8 mouse cellular contexts compared by ENCODE assay signal in the genomic region with DNA sequence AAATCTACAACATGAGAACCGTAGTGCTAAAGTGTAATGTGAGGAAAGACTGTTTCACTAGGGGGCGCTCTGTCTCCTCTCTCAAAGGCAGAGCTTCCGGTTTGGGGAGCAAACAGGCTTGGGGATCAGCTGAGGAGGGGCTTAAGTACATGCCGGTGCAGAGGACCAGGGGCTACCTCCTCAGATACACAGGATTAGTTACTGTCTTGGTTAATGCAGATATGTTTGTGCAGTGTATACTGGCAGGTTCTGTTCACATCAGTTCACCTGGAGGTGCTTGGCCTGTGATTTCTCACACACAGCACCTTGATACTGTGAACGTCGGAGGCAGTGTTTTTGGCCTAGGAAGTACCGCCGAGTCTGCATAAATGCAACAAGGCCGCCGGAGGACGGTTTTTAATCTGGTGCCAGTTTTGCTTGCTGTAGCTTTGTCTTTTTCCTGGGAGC. TPM values are rescaled to one million over a fixed set of nuclear protein-coding genes. Genes with fewer than 3 reads are reported as not detected.
DNase-seq lines count a peak whose midpoint lies in the region; ATAC-seq lines count a peak whose summit lies in the region.

No protein-coding gene starts in this region.

- DNase-seq in spleen, adult 18-20 months, result peak; percentile 22 to 67
- no peak for DNase-seq in spleen, adult 12 weeks (ENCODE audit: low spot score)
- peak; percentile 91 for DNase-seq in embryo, embryonic 10.5 days (ENCODE audit: low spot score)
- peak; percentile 17 to 58 for DNase-seq in kidney, adult 8-10 months
- peak; percentile 89 for DNase-seq in splenic B cell, adult 2 months (ENCODE audit: low read depth, low spot score)

- no peak overlapping the region; the same call in 1 of the 2 replicates for H3K9ac ChIP-seq in limb, embryonic 12.5 days (replicated peaks)
- H3K9ac ChIP-seq in midbrain, embryonic 16.5 days (ENCODE audit: low read depth, low read length), result peak overlapping the region; percentile 52; the same call in 1 of the 2 replicates

- no peaks in the 10 kb centered on the region for H3K27me3 ChIP-seq in limb, embryonic 12.5 days
- no peaks in the 10 kb centered on the region for H3K27me3 ChIP-seq in midbrain, embryonic 16.5 days (ENCODE audit: control insufficient read depth, insufficient read depth, low read depth, low read length)
- no peaks in the 10 kb centered on the region for H3K27me3 ChIP-seq in splenic B cell, adult 2 months (ENCODE audit: control insufficient read depth, insufficient read depth, low read length, poor library complexity, severe bottlenecking)

- 0 out of 2 replicates have a peak overlapping the region, but pooled peaks have one; percentile 41 for H3K27ac ChIP-seq in limb, embryonic 12.5 days
- H3K27ac ChIP-seq in midbrain, embryonic 16.5 days (ENCODE audit: low read length), result peak overlapping the region; percentile 54; the same call in 1 of the 2 replicates

- H3K9me3 ChIP-seq in limb, embryonic 12.5 days, result no peaks in the 10 kb centered on the region
- no peaks in the 10 kb centered on the region for H3K9me3 ChIP-seq in midbrain, embryonic 16.5 days (replicated peaks; ENCODE audit: control insufficient read depth, low read length, poor library complexity, severe bottlenecking)

- WGBS in limb, embryonic 12.5 days, result 26% methylated on average over 11 of the region's 11 CpGs
- 25% methylated on average over 11 of the region's 11 CpGs for WGBS in midbrain, embryonic 16.5 days

- ATAC-seq in granulocyte monocyte progenitor cell, adult 5-6 weeks (replicated peaks; ENCODE audit: poor library complexity, severe bottlenecking), result peak; percentile 92
- peak; percentile 59; the same call in 1 of the 2 replicates for ATAC-seq in limb, embryonic 12.5 days (ENCODE audit: insufficient number of reproducible peaks, insufficient read depth, low FRiP score, low TSS enrichment, low read depth)
- ATAC-seq in midbrain, embryonic 16.5 days, result peak; percentile 68; the same call in 1 of the 2 replicates

- H3K4me3 ChIP-seq in limb, embryonic 12.5 days (replicated peaks), result no peak overlapping the region; the same call in 1 of the 2 replicates
- H3K4me3 ChIP-seq in midbrain, embryonic 16.5 days (ENCODE audit: low read depth, low read length), result peak overlapping the region; percentile 19

- 0 out of 2 replicates have a peak, but pooled peaks cover 4% of the 10 kb centered on the region for H3K4me1 ChIP-seq in limb, embryonic 12.5 days (replicated peaks)
- peaks cover 8% of the 10 kb centered on the region for H3K4me1 ChIP-seq in midbrain, embryonic 16.5 days (ENCODE audit: control insufficient read depth, insufficient read depth, low read length)

- H3K4me2 ChIP-seq in limb, embryonic 12.5 days, result peak overlapping the region; percentile 44
- peak overlapping the region; percentile 44 for H3K4me2 ChIP-seq in midbrain, embryonic 16.5 days (ENCODE audit: low read length)

- H3K36me3 ChIP-seq in limb, embryonic 12.5 days, result no peaks in the 10 kb centered on the region
- H3K36me3 ChIP-seq in midbrain, embryonic 16.5 days (ENCODE audit: control insufficient read depth, insufficient read depth, low read length), result no peaks in the 10 kb centered on the region
- no peaks in the 10 kb centered on the region for H3K36me3 ChIP-seq in splenic B cell, adult 2 months (ENCODE audit: control insufficient read depth, insufficient read depth, low read length, poor library complexity, severe bottlenecking)

RNA-seq across cellular contexts. Expression of gene Atg14, which starts 27.5 kb away (rescaled TPM):
- 7.2 and 11.2 TPM in 2 replicates for total RNA-seq in granulocyte monocyte progenitor cell, adult 5-6 weeks (2014; fragmentation: Nextera tagmentation)
- 6.5 and 6.9 TPM in 2 replicates for total RNA-seq in granulocyte monocyte progenitor cell, adult 5-6 weeks (2017)
- polyA plus RNA-seq in limb, embryonic 12.5 days (2016; fragmentation: Nextera tagmentation; extraction: Ambion mirVana), result 19.4 and 20.2 TPM in 2 replicates
- 19.7 and 21.0 TPM in 2 replicates for polyA plus RNA-seq in midbrain, embryonic 16.5 days (2015; fragmentation: Nextera tagmentation; extraction: Ambion mirVana)

RNA-seq across cellular contexts. Expression of gene Ktn1, which starts 50.3 kb away (rescaled TPM):
- total RNA-seq in granulocyte monocyte progenitor cell, adult 5-6 weeks (2014; fragmentation: Nextera tagmentation), result 19.8 and 58.5 TPM in 2 replicates
- total RNA-seq in granulocyte monocyte progenitor cell, adult 5-6 weeks (2017), result 33.9 and 68.1 TPM in 2 replicates
- 63.0 and 64.2 TPM in 2 replicates for polyA plus RNA-seq in limb, embryonic 12.5 days (2016; fragmentation: Nextera tagmentation; extraction: Ambion mirVana)
- 62.5 and 67.0 TPM in 2 replicates for polyA plus RNA-seq in midbrain, embryonic 16.5 days (2015; fragmentation: Nextera tagmentation; extraction: Ambion mirVana)
